Mouse (Mus musculus) B cell, adult 2 months (primary cell): ENCODE results near the gene Adamts15.

Experiments used
- DNase-seq, 2 experiments: peaks; one replicate each; pipeline ENCODE4 v3.0.0; 2022

The Adamts15 gene

GRCm38 (mm10) chr9:30879248-30879946, 42.9 kb downstream of the Adamts15 start:
- DNase-seq: no peak

GRCm38 (mm10) chr9:30876552-30876951, 45.7 kb downstream of the Adamts15 start:
- no peak for DNase-seq

- no peak for DNase-seq
Observed at GRCm38 (mm10) chr9:30855837-30856236, 66.4 kb downstream of the Adamts15 start.

- DNase-seq: no peak
Observed at GRCm38 (mm10) chr9:30851841-30852240, 70.4 kb downstream of the Adamts15 start.

GRCm38 (mm10) chr9:30849951-30850350, 72.3 kb downstream of the Adamts15 start:
- no peak for DNase-seq

GRCm38 (mm10) chr9:30849444-30849843, 72.8 kb downstream of the Adamts15 start:
- DNase-seq: no peak
